Mouse (Mus musculus) mesoderm, embryonic 11.5 days (tissue): Measurements from ENCODE around the gene Tmem254a.
"Not testable (repeated sequence)": the region's sequence is repeated elsewhere in the genome, so short reads cannot be mapped to it uniquely, and the experiment has no call there.

Source experiments
- DNase-seq: peaks from one replicate; pipeline ENCODE4 v3.0.0-alpha.2; 2012; ENCODE audit warnings: low read depth, low spot score

Gene Tmem254a

DNA sequence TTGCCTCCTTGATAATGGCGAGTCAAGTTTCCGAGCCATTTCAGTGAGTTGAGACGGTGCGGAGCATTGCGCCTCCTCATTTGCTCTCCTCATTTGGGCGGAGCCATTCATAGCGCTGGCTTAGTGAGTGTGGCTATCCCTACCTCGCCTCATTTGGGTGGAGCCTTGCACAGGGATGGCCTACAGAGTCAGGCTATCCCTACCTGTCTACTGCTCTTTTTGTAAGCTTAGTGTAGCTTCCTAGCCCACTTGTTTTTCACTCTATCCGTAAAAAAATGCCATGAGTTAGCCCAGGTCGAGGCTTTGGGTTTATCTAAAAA is at the start of gene Tmem254a:
TSS of gene Tmem254a (minus strand) at position 111 of the 320 bp plus-strand sequence.
- not testable (repeated sequence) for DNase-seq

GRCm38 (mm10) chr14:25957861-25958260 is 30.4 kb upstream of the Tmem254a start:
- DNase-seq, result not testable (repeated sequence)

DNA sequence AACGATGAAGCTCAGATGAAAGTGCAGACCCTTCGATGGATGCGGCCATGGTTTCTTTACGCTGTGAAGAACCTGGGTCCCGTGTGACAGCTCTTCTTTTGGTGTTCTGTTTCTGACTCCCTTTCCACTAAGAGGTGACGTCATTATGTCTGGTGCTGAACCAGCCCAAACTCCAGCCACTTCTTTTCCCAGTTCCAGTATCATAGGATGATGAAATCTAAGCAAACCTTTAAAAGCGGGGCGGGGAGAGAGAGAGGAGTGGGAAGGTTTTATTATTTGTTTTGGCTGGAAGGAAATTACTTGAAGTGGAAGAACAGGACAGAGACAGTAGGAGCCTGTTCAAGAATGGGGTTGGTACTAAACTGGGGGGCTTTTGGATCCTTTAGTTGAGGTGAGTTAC is 10.5 kb upstream of the Tmem254a start, which contains the start of gene Cphx1:
TSS of gene Cphx1 (plus strand) at position 301 of the 400 bp plus-strand sequence.
- not testable (repeated sequence) for DNase-seq

DNA sequence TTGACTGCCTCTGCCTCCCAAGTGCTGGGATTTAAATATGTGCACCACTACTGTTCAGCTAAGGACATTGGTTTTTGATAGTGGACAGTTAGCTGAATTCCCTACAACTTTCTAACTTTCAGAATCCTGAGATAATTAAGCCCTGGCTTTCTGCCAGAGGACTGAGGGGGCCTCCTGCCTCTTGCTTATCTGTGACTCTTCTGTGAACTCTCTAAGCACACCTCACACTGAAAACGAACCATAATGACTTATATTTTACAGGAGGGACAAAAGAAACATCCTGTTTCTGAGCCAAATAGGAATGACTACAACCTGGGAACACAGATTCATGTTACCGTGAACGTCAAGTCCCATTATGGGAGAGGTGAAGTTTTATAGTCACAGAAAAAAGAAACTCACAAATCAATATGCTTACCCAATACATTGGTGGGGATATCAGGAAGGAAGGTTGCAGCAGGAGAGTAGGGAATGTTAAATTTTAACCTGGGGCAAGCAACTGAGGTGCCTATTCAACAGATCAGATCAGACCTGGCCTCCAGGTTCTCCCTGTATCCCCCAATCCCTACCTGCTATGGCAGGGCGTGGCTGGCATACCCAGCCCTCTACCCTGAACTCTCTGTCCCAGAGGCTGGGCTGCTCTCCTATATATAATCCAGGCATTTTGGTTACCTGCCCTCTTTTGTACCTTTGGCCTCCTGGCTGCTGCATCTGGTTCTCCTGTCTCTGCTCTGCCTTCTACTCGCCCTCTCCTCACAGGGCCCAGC is 9.6 kb upstream of the Tmem254a start:
- not testable (repeated sequence) for DNase-seq

GRCm38 (mm10) chr14:25926814-25927561 is 484 bp downstream of the Tmem254a start:
- DNase-seq, result not testable (repeated sequence)

DNA sequence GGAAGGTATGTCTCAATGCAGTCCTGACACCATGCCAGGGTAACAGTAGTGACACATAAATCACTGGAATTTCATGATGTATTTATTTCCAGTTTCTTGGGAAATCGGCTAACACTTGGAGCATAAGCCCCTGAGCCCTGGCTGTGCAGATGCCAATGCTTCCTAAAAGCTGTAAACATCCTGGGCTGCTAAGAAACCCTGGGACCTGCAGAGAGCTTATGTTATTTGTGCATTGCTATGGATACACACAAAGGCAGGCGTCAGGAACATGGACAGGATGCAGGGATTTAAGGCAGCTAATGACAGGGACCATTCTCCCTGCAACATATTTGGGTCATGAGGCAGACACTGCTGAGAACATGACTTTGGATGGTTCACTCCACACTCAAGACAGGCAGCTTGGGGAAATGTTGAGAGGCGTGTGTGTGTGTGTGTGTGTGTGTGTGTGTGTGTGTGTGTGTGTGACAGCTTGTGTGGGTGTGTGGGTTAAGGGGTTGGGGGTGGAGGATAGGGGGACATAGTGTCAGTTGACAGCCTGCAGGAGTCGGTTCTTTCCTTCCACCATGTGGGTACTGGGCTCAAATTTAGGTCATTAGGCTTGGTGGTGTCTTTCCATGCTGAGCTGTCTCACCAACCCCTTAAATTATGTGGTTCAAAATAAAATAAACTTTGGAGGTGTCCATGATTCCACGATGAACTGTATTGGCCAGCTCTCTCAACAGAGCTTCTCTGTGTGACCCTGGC is 8.9 kb downstream of the Tmem254a start:
- DNase-seq, result not testable (repeated sequence)

GRCm38 (mm10) chr14:25908976-25909375 is 18.5 kb downstream of the Tmem254a start:
- DNase-seq, result not testable (repeated sequence)

- DNase-seq, result not testable (repeated sequence)
These were observed 20.2 kb downstream of the Tmem254a start for GRCm38 (mm10) chr14:25907272-25907671.

- not testable (repeated sequence) for DNase-seq
These were observed 22.2 kb downstream of the Tmem254a start for GRCm38 (mm10) chr14:25905243-25905642.

- DNase-seq, result not testable (repeated sequence)
These were observed 24.5 kb downstream of the Tmem254a start, which contains the start of gene Plac9a for GRCm38 (mm10) chr14:25903000-25903399. TSS of gene Plac9a (minus strand) at chr14:25903100.

GRCm38 (mm10) chr14:25895686-25896085 is 31.8 kb downstream of the Tmem254a start:
- DNase-seq, result not testable (repeated sequence)

- DNase-seq, result not testable (repeated sequence)
These were observed 32.9 kb downstream of the Tmem254a start for GRCm38 (mm10) chr14:25894566-25894965.

DNA sequence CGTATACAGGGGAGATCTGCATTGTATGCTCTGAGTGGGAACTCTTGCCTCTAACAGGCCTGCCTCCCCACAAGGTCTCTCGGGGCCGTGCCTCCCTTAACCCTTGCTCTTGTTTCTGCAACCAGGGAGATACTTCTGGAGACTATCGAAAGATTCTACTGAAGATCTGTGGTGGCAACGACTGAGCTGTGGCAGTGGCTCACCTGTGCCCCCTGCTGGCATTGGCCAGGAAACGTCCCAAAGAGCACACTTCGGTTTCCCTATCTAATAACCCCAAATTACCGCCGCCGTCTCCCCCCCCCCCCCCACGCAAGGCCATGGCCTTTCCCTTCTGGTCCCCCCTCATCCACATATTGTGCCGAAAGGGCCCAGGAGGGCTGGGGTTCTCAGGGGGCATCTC is 41.6 kb downstream of the Tmem254a start:
- not testable (repeated sequence) for DNase-seq

GRCm38 (mm10) chr14:25881769-25882168 is 45.7 kb downstream of the Tmem254a start:
- not testable (repeated sequence) for DNase-seq

DNA sequence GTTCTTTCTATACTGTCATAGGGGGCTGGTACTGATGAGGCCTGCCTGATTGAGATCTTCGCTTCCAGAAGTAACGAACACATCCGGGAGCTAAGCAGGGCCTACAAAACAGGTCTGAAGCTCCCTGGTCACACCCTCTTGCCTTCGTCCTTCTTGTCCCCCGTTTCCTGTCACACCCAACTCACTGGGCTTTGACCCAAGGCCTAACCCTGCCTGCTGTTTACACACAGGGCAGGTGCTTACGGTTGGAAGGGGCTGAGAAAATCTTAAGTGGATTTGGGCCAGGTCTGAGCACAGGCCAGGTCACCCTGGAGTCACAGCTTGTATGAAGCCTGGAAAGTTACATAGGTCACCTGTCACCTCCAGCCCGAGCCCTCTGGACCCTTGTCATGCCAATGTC is 50.8 kb downstream of the Tmem254a start:
- not testable (repeated sequence) for DNase-seq
